Mouse (Mus musculus) intestine, embryonic 16.5 days (tissue): ENCODE measurements around the gene Fnbp1. TPM values are rescaled to one million over a fixed set of nuclear protein-coding genes. Genes with fewer than 3 reads are reported as not detected.
"Not testable (repeated sequence)": the region's sequence is repeated elsewhere in the genome, so short reads cannot be mapped to it uniquely, and the experiment has no call there.

Experiments used
- ATAC-seq: fragments of 200-750 bp; cut with Nextera tagmentation; 2 replicates; pipeline ENCODE4 v1.8.0; 2017; ENCODE audit warnings: moderate TSS enrichment, moderate library complexity
- H3K27ac ChIP-seq: fragments of 300-500 bp; sonication (generic); 2 replicates; pipeline ENCODE4 v1.5.1; 2014; ENCODE audit warnings: mild to moderate bottlenecking, low read length
- H3K27me3 ChIP-seq: fragments of 300-500 bp; sonication (generic); replicated peaks from 2 replicates; pipeline ENCODE4 v1.6.1; 2014; ENCODE audit warnings: low read length, control low read depth, mixed read lengths; ENCODE audit not compliant: control insufficient read depth, insufficient read depth
- H3K36me3 ChIP-seq: fragments of 300-500 bp; sonication (generic); 2 replicates; pipeline ENCODE4 v1.6.1; 2014; ENCODE audit warnings: low read length, control low read depth; ENCODE audit not compliant: control insufficient read depth, insufficient read depth
- H3K4me1 ChIP-seq: fragments of 300-500 bp; sonication (generic); 2 replicates; pipeline ENCODE4 v1.6.1; 2014; ENCODE audit warnings: low read length, control low read depth, mixed read lengths; ENCODE audit not compliant: control insufficient read depth, insufficient read depth
- H3K4me2 ChIP-seq: fragments of 300-500 bp; sonication (generic); 2 replicates; pipeline ENCODE4 v1.6.1; 2014; ENCODE audit warnings: low read depth, low read length, control low read depth
- H3K4me3 ChIP-seq: fragments of 300-500 bp; sonication (generic); 2 replicates; pipeline ENCODE4 v1.5.1; 2014; ENCODE audit warnings: mild to moderate bottlenecking, low read length
- H3K9ac ChIP-seq: fragments of 300-500 bp; sonication (generic); 2 replicates; pipeline ENCODE4 v1.6.1; 2014; ENCODE audit warnings: low read depth, low read length
- H3K9me3 ChIP-seq: fragments of 300-500 bp; sonication (generic); 2 replicates; pipeline ENCODE4 v1.6.1; 2016; ENCODE audit warnings: low read length, control low read depth; ENCODE audit not compliant: control insufficient read depth
- WGBS: fragments of 180-500 bp; shearing (Covaris S2); extraction: QIAGEN DNeasy Blood & Tissue Kit; methylation state at CpG from one replicate; pipeline ENCODE4 v1.1.7; 2014; 5-methylcytosine and 5-hydroxymethylcytosine counted together
- polyA plus RNA-seq: library from polyadenylated mRNA; unstranded; fragments of >200 nt; fragmentation: Nextera tagmentation; extraction: Ambion mirVana; gene quantifications from 2 replicates; pipeline ENCODE4 v1.2.1, GENCODE M21; 2015

Gene Fnbp1
- 19.0 and 21.1 TPM in 2 replicates for polyA plus RNA-seq

- under 1% methylated on average over 59 of the region's 59 CpGs for WGBS
- peak within 1 kb of the TSS; percentile 96 for H3K9ac ChIP-seq
- H3K9me3 ChIP-seq = no peaks in the 10 kb centered on the region
- H3K4me3 ChIP-seq = peak within 1 kb of the TSS; percentile 94
- peak within 1 kb of the TSS; percentile 83 for H3K27ac ChIP-seq
- H3K36me3 ChIP-seq = no peaks in the 10 kb centered on the region
- peak; percentile 95 for ATAC-seq
- peak within 1 kb of the TSS; percentile 64 for H3K4me2 ChIP-seq
- peaks cover 11% of the 10 kb centered on the region for H3K4me1 ChIP-seq
- no peaks in the 10 kb centered on the region for H3K27me3 ChIP-seq
Measured at GRCm38 (mm10) chr2:31141867-31142454, at the start of gene Fnbp1. Fnbp1 (minus strand) TSS chr2:31142008.

DNA sequence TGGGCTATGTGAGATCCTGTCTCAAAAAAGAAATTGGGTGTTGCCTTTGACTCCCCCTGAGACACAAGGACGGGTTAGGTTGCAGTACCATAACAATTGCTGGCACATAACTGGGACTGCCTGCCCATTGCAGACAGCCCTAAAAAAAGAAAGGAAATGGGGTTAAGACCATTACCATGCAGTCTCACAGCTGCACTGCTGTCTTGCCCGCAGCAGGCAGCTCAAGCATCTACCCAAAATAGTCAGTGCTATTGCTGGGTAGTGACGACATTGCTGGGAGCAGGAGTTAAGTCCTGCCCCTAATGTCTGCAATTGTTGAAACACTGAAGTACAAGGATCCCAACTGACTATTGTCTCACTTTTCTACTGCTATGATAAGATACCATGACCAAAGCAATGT lies 47.8 kb upstream of the Fnbp1 start:
- H3K9ac ChIP-seq = no peak overlapping the region
- no peaks in the 10 kb centered on the region for H3K27me3 ChIP-seq
- H3K4me3 ChIP-seq = no peak overlapping the region
- no peak for ATAC-seq
- H3K27ac ChIP-seq = no peak overlapping the region
- no peaks in the 10 kb centered on the region for H3K4me1 ChIP-seq
- H3K4me2 ChIP-seq = no peak overlapping the region
- 91% methylated on average over 3 of the region's 3 CpGs for WGBS
- H3K9me3 ChIP-seq = no peaks in the 10 kb centered on the region
- peaks cover 17% of the 10 kb centered on the region for H3K36me3 ChIP-seq

GRCm38 (mm10) chr2:31188691-31189090 lies 46.9 kb upstream of the Fnbp1 start:
- 100% methylated on average over 1 of the region's 1 CpGs for WGBS
- H3K27me3 ChIP-seq = no peaks in the 10 kb centered on the region
- no peaks in the 10 kb centered on the region for H3K4me1 ChIP-seq
- peaks cover 17% of the 10 kb centered on the region for H3K36me3 ChIP-seq
- H3K27ac ChIP-seq = no peak overlapping the region
- H3K4me3 ChIP-seq = no peak overlapping the region
- no peak for ATAC-seq
- no peak overlapping the region for H3K4me2 ChIP-seq
- no peaks in the 10 kb centered on the region for H3K9me3 ChIP-seq
- H3K9ac ChIP-seq = no peak overlapping the region

DNA sequence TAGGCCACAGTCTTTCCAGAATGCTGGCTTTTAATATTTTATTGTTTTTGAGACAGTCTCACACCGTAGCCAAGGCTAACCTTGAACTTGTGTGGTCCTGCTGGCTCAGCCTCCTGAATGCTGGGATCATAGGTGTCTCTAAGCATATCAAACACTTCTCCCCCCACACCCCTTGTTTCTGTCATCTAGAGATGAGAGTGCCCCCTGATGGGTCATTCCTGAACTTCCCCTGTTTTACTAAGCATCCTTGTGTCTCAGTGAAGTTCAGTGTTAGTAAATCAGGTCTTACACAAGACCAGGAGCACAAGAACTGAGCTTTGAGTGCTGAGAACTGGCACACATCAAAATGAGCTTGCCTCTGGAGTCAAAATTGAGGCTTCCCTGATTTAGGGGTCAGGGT lies 42.0 kb upstream of the Fnbp1 start:
- WGBS = 93% methylated on average over 1 of the region's 1 CpGs

DNA sequence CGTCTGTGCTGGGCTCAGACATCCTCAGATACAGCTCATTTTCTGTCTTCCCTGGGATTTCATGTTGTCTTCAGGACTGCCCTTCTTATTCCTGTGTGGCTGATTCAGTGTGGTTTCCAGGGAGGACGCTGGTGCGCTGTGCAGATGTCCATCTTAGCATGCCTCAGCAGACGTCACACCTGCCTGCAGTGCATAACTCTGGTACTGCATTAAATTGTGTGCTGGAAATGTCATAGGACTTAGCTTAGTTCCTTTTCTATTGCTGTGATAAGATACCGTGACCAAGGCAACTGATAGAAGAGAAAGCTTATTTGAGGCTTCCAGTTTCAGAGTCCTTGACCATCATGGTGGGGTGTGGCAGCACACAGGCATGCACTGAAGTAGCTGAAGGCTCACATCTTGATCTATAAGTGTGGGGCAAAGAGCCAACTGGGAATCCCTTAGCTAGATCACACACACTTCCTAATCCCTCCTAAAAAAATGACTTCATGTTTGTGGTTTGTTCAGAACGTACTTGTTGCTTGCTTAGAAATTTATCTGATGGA lies 41.0 kb upstream of the Fnbp1 start:
- Histone ChIP-seq H3K4me2 (no peak overlapping the region), H3K36me3 (peaks cover 15% of the 10 kb centered on the region), H3K27ac (0 out of 2 replicates have a peak overlapping the region, but pooled peaks have one; percentile 9), H3K27me3 (no peaks in the 10 kb centered on the region), H3K9me3 (no peaks in the 10 kb centered on the region), H3K4me3 (no peak overlapping the region), H3K9ac (no peak overlapping the region), H3K4me1 (peaks cover 4% of the 10 kb centered on the region)
- ATAC-seq = peak; percentile 76
- WGBS = 75% methylated on average over 6 of the region's 6 CpGs

More for the DNA sequence above, 42.0 kb upstream of the Fnbp1 start:
- H3K9ac ChIP-seq = no peak overlapping the region
- no peaks in the 10 kb centered on the region for H3K9me3 ChIP-seq
- ATAC-seq = no peak
- H3K4me1 ChIP-seq = peaks cover 4% of the 10 kb centered on the region
- no peak overlapping the region for H3K27ac ChIP-seq
- peaks cover 9% of the 10 kb centered on the region for H3K36me3 ChIP-seq
- no peaks in the 10 kb centered on the region for H3K27me3 ChIP-seq
- H3K4me3 ChIP-seq = no peak overlapping the region
- no peak overlapping the region for H3K4me2 ChIP-seq

DNA sequence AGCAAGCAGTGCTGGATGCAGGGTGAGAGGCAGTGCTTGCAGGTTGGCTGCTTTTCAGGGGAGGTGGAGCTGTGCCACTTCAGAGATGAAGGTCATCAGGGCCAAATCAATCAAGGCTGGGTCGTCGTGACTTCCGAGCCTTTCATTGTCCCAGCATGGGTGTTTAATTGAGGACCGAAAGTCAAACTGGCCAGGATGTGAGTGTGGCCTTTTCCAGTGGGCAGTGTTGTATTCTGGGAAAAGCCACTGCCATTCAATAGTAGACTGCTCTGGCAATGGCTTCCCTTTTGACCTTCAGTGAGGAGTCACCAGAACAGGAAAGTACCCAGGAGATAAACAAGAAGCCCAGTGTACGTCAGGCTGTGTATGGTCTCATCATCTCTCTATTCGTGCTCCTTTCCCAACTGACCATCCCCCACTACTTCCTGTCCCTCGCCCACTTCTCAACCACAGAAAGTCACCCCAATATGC lies 38.3 kb upstream of the Fnbp1 start:
- Histone ChIP-seq H3K27ac (no peak overlapping the region), H3K4me3 (no peak overlapping the region), H3K9me3 (no peaks in the 10 kb centered on the region), H3K4me1 (peaks cover 4% of the 10 kb centered on the region), H3K4me2 (no peak overlapping the region), H3K9ac (no peak overlapping the region), H3K27me3 (no peaks in the 10 kb centered on the region), H3K36me3 (peaks cover 25% of the 10 kb centered on the region)
- ATAC-seq = no peak
- WGBS = 59% methylated on average over 7 of the region's 7 CpGs

DNA sequence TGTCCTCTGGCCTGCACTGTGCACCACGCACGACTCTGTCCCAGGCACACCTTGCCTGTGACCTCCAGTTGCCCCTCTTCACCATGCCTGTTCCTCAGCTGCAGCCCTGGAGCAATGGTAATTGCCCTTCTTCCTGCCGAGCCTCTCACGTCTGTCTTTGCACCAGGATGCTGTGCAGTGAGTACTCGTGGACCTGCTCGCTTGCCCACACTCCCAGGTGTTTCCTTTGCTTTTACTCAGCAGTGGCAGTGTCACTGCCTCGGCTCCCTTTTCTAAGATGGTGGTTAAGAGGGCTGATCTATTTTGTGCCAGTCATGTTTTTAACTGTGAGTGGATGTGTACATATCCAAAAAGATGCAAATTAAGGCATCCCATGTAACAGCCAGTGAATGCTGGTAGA lies 37.7 kb upstream of the Fnbp1 start:
- Histone ChIP-seq H3K36me3 (peaks cover 24% of the 10 kb centered on the region), H3K4me3 (no peak overlapping the region), H3K27ac (no peak overlapping the region), H3K9ac (no peak overlapping the region), H3K4me1 (peaks cover 4% of the 10 kb centered on the region), H3K27me3 (no peaks in the 10 kb centered on the region), H3K9me3 (no peaks in the 10 kb centered on the region), H3K4me2 (no peak overlapping the region)
- no peak for ATAC-seq
- WGBS = 73% methylated on average over 7 of the region's 7 CpGs

GRCm38 (mm10) chr2:31178593-31178992 lies 36.8 kb upstream of the Fnbp1 start:
- 82% methylated on average over 6 of the region's 6 CpGs for WGBS
- not testable (repeated sequence) for H3K9me3 ChIP-seq

DNA sequence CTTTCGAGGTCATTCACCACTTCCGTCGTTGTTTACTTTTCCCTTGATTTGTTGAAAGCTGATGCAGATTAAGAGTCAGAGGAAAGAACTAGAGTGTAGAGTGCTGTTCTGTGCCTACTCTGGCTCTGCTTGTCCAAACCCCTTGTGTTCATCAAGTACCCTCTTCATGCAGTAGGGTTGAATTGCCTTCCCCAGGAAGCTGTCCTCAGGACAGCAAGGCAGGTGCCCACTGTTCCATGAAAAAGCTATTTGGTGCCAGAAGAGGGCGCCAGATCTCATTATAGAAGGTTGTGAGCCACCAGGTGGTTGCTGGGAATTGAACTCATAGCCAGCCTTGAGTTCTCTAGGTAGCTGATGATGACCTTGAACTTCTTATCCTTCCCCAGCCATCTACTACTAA lies 31.5 kb upstream of the Fnbp1 start:
- Histone ChIP-seq H3K4me2 (no peak overlapping the region), H3K9ac (no peak overlapping the region), H3K4me1 (no peaks in the 10 kb centered on the region), H3K9me3 (no peaks in the 10 kb centered on the region), H3K4me3 (no peak overlapping the region), H3K27ac (no peak overlapping the region), H3K36me3 (peaks cover 30% of the 10 kb centered on the region), H3K27me3 (no peaks in the 10 kb centered on the region)
- no peak for ATAC-seq
- 67% methylated on average over 4 of the region's 4 CpGs for WGBS

More at GRCm38 (mm10) chr2:31178593-31178992, 36.8 kb upstream of the Fnbp1 start:
- not testable (repeated sequence) for H3K4me3 ChIP-seq, H3K4me1 ChIP-seq, H3K27me3 ChIP-seq, H3K9ac ChIP-seq, ATAC-seq, H3K27ac ChIP-seq, H3K4me2 ChIP-seq
- peaks cover 27% of the 10 kb centered on the region for H3K36me3 ChIP-seq
